Mouse (Mus musculus) midbrain, embryonic 10.5 days (tissue): Measurements from ENCODE around the gene Sprr2h. TPM values are rescaled to one million over a fixed set of nuclear protein-coding genes. Genes with fewer than 3 reads are reported as not detected.

ENCODE experiments used
- polyA plus RNA-seq: library from polyadenylated mRNA; unstranded; fragments of >200 nt; fragmentation: Nextera tagmentation; extraction: Ambion mirVana; gene quantifications from 2 replicates; pipeline ENCODE4 v1.2.1, GENCODE M21; 2016

The Sprr2h gene
- polyA plus RNA-seq, 1 experiment from 2014 or later, result not detected

Other genes starting within 250 kb of the Sprr2h start
- gene Lelp1, start 242.9 kb upstream of the Sprr2h start, polyA plus RNA-seq, result not detected in 2 replicates
- not detected in 2 replicates for gene Sprr2a1, start 169.9 kb upstream of the Sprr2h start, polyA plus RNA-seq
- not detected in 2 replicates for gene Sprr2a2, start 169.8 kb upstream of the Sprr2h start, polyA plus RNA-seq
- not detected in 2 replicates for gene Sprr2a3, start 100.3 kb upstream of the Sprr2h start, polyA plus RNA-seq
- gene Sprr2b, start 69.1 kb upstream of the Sprr2h start, polyA plus RNA-seq, result not detected in 2 replicates
- not detected in 2 replicates for gene Sprr2d, start 46.5 kb upstream of the Sprr2h start, polyA plus RNA-seq
- gene Sprr2e, start 33.5 kb upstream of the Sprr2h start, polyA plus RNA-seq, result not detected in 2 replicates
- gene Sprr2f, start 20.5 kb upstream of the Sprr2h start, polyA plus RNA-seq, result not detected in 2 replicates
- not detected in 2 replicates for gene Sprr2i, start 22.3 kb downstream of the Sprr2h start, polyA plus RNA-seq
- gene Sprr2j-ps, start 32.4 kb downstream of the Sprr2h start, polyA plus RNA-seq, result not detected in 2 replicates
- 9.1 and 11.4 TPM in 2 replicates for gene Gm9774, start 43.7 kb downstream of the Sprr2h start, polyA plus RNA-seq
- not detected in 2 replicates for gene Sprr2k, start 46.9 kb downstream of the Sprr2h start, polyA plus RNA-seq
- not detected in 2 replicates for gene Sprr1b, start 53.1 kb downstream of the Sprr2h start, polyA plus RNA-seq
- gene Sprr3, start 73.0 kb downstream of the Sprr2h start, polyA plus RNA-seq, result not detected in 2 replicates
- gene Sprr1a, start 100.2 kb downstream of the Sprr2h start, polyA plus RNA-seq, result not detected in 2 replicates
- not detected in 2 replicates for gene Sprr4, start 114.8 kb downstream of the Sprr2h start, polyA plus RNA-seq
- not detected in 2 replicates for gene 2310046K23Rik, start 148.8 kb downstream of the Sprr2h start, polyA plus RNA-seq
- 0.11 TPM in 1 of 2 replicates, not detected in the other for gene Ivl, start 188.1 kb downstream of the Sprr2h start, polyA plus RNA-seq
- not detected in 2 replicates for gene Smcp, start 203.3 kb downstream of the Sprr2h start, polyA plus RNA-seq
- gene 2210017I01Rik, start 221.8 kb downstream of the Sprr2h start, polyA plus RNA-seq, result not detected in 2 replicates
- not detected in 2 replicates for gene Lce6a, start 236.0 kb downstream of the Sprr2h start, polyA plus RNA-seq